Mouse (Mus musculus) embryo, embryonic 9.5 days (tissue): ENCODE measurements around the gene Smoc2.

ENCODE experiments used
- DNase-seq: peaks from one replicate; pipeline ENCODE4 v3.0.0-alpha.2; 2017; ENCODE audit errors: extremely low spot score

Smoc2 gene

DNA sequence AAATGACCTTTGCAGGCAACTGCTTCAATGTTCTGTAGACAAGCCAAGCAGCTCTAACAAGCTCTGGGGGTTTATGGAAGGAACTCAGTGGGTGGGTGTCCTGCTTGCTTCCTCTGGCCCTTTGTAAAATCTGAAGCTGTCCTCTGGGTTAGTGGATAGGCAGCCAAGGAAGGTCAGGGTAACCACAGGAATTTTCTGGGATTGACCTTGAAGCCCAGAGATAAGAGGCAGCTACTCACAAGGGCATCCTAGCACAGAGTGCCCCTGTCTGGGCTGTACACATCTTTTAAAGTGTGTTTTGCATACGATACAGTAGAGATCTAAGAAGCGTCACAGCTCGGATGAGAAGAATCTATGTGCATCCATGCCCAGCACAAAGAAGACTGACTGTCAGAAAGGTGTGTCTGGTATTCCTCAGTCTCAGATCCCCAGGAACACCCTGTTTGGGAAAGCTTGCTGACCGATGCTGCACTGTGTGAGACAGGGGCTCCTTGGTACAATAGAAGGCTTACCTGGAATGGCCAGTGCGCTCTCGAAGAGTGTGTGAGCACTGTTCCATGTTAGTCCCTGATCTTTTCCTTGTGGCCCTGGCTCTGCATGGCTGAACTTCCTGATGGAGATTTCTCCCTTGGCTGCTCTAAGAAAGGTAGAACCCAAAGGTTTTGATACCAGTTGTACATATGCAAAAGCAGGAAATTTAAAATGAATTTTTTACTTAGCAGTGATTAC lies 69.9 kb downstream of the Smoc2 start:
- no peak for DNase-seq

DNA sequence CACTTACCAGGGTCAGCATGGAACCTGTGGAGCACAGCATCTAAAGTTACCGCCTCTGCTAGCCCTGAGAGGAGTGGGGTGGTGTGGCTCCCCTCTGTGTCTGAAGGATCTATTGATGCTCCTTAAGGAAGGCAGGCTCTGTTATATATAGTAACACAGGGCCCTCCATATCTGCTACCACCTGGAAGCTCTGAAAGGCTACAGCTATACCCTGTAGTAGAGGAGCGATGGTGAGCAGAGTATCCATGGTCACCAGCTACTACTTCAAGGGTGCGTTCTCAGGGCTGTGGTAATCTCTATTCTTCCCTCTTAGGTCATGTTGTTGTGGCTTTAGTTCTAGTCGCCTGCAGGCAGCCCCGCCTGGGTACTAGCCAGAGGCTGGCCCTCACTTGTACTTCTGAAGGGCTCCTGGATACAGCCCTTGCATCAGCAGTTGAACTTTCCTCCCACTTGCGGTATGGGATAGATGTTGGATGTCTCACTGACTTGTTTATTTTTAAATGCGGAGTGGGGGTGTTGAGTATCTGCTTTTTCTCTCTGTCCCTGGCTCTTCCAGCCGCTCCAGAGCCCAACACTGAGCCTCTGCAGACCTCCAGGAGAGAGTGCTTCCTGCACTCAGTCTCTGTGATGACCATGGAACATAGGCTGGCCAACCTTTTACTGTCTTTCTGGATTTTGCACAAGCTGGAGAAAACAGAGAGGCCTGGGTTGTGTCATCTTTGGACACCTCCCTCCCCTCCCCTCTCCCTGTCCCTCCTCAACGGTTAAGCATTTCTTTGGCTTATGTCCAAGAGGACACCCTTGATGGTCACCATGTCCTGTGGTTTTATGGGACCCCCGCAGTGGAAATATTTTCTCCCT lies 74.1 kb downstream of the Smoc2 start:
- DNase-seq, result no peak

DNA sequence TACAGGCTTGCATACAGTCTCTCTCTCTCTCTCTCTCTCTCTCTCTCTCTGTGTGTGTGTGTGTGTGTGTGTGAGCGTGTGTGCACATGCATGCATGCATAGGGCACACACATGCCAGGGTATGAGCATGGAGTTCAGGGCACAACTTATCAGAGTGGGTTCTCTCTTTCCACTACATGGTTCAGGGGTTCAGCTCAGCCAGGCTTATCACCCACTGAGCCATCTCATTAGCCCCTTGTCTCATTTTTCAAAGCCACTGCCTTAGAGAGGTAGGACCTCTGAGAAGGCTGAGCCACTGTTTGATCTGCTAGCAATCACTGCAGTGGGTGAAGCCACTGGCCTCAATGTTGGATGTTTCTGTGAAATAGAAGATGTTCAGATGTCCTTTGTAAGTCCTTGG lies 82.2 kb downstream of the Smoc2 start:
- DNase-seq, result no peak

GRCm38 (mm10) chr17:14370476-14370875 lies 91.2 kb downstream of the Smoc2 start:
- no peak for DNase-seq

DNA sequence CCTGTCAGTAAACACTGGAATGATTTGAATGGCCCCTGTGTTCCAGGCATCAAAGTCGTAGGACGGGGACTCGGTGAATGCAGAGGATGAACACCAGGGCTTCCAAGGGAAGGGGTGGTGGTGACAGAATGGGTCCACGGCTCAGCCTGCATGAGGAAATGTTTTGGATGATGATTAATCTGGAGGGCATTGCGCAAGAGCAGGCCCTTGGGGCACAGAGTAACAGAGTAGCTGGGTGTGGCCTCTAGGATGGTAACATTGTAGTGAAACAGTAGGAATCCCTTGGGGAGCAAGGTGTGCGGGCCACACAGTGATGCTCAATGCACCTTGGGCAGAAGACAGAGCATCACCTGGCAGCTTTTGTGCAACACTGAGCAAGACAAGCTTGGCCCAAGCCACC lies 92.3 kb downstream of the Smoc2 start:
- DNase-seq, result no peak

- no peak for DNase-seq
Measured at GRCm38 (mm10) chr17:14372324-14373145, 93.2 kb downstream of the Smoc2 start.

DNA sequence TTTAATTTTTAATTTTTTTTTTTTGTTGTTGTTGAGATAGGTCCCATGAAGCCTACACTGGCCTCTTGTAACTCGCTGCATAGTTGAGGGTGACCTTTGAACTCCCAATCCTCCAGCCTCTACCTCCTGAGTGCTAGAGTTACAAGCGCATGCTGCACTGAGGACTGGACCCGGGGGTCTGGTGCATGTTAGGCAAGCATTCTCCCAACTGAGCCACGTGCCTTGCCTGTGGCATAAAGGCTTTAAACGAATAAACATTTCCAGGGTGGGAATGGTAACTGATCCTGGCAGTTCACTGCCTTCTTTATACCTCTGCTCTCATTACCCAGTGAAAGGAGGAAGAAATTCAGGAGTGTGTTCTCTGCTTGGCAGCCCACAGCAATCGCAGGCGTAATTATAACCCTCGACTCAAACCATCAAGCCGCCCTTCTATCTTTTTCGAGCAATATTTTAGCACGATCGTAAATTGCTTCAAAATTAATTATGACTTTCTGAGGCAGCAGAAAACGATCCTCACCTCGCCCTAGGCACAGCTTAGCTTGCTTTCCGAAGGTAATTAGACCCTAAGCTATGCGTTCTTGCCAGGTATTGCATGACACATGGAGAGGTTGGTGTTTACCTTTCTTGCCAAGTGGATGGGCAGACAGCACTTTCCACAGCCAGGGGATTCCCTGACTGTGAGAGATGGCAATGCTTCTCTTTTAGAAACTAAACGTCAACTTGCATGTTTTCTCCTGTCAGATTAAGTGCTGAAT lies 99.6 kb downstream of the Smoc2 start:
- DNase-seq, result no peak

DNA sequence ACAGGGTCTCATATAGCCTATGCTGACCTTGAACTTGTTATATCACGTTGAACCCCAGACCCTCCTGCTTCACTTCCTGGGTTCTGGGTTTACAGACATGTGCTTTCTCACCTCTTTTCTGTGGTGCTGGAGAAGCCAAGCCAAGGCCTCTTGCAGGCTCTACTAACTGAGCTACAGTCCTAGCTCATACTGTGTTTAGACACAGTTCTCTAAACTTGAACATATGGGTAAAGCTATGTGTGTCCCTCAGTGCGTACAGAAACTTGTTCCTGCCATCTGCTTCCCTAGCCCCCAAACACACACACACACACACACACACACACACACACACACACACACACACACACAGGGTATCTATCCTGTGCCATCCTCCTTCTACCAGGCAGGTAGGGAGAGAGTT lies 100.2 kb downstream of the Smoc2 start:
- DNase-seq, result no peak

DNA sequence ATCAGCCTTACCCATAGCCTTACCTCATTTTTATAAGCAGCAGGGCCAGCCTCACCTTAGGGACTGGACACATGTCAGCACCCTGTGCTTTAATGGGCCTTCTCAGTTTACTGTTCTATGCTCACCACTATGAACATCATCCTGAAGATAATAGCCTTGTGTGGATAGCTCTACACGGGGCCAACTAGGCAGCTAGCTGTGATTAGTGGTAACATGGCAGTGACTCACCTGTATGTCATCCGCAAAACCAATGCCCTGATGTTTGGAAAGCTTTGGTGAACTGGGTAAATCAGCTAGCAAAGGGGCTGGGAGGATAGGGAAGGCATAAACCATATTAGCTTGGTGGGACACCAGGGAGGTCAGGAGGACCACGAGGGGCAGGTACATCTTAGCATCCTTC lies 100.7 kb downstream of the Smoc2 start:
- DNase-seq, result no peak

DNA sequence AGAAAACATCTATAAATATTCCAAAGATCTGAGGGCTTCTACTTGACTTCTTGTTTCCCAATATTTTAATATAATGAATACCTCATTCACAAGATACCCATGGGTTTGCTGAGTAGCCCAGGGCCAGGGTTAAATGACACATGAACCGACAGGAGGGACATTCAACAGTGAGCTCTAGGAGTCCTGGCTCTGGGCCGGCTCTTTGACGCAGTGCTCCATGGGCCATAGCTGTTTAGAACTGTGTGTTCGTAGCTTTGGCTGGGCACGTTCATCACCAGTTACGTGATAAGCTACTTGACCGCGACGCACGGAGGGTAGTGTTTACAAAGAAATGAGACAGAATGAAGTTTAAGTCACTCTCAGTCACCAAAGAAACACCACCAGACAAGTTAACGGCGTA lies 101.2 kb downstream of the Smoc2 start:
- DNase-seq, result no peak

DNA sequence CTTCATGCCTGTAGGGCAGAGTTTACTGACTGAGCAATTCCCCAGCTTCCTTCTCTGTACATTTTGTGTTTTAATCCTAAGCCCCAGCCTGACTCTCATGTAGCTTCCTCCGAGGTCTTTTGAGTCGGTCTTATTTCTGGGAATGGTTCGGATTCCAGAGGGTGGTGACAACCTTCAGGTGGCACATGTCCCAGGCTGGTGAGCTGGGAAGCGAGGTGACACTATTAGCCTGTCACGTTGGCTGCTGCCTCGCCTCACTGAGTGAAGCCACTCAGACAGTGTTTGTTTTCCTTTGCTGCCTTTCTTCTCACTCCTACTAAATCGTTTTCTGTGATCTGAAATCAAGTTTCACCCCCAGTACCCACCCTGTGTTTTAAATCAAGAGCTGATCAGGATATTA lies 102.2 kb downstream of the Smoc2 start:
- DNase-seq, result no peak

GRCm38 (mm10) chr17:14383981-14384380 lies 104.7 kb downstream of the Smoc2 start:
- DNase-seq, result no peak

DNA sequence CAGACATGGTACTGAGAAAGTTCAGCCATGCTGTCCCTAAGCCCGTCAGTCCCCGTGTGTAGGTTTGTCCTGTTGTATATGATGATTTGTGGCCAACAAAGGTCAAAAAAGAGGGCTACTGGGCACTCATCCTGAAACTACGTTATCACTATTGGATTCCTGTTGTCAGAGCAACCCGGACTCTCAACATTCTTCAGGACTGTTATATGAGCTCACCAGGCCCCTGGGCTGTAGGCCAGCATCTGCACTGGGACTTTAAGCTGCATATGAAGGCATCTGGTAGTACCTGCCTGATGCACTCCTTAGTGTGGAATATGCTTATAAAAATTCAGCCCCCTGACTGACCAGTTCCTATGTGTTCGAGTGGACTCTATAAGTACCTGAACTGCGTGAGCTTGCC lies 105.7 kb downstream of the Smoc2 start:
- DNase-seq, result no peak

DNA sequence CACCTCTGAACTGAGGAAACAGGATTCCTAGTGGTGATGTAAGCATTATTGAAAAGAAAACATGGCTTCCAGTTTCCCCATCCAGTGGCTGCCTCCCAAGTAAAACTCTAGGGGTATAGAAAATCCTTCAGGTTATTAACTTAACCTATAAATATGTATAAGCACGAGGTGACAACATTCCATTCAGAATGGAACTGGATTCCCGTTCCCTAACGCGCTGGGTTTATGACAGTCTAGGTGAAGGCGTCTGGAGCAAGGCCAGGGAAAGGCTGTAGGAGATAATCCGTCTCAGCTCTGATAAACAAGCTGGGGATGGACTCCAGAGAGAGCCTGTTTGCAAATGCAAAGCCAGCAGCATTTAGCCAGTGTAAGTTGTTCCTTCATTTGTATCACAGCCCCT lies 108.0 kb downstream of the Smoc2 start:
- DNase-seq, result no peak

GRCm38 (mm10) chr17:14392443-14392842 lies 113.1 kb downstream of the Smoc2 start:
- no peak for DNase-seq

DNA sequence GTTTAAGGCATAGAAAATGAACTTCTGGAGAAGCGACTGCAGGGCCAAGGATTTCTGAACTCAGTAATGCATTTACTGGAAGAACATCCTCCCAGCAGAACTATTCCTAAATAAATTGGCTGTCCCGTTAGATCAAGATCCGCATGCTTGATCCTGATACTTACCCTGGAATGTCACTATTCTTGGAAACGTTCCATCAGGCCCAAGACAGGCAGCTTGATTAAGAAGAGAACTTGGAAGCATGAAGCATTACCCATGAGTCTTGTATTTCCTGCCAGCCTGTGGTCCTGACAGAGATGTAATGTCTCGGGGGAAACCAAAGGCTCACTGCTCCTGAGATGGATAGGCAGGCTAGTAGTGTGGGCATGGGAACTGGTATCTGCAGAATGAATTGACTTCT lies 115.6 kb downstream of the Smoc2 start:
- DNase-seq, result no peak

DNA sequence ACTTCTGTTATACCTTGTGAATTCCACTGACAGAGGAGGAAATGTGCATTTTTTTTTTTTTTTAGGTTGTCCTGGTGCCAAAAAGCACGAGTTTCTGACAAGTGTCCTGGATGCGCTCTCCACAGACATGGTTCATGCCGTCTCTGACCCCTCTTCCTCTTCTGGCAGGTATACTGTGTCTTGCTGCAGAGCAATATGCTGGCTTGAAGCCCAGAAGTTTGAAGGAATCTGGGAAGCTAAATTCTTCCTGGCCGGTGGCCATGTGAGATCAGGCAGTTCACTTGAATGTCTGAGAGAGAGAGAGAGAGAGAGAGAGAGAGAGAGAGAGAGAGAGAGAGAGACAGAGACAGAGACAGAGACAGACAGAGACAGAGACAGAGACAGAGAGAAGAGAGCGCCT lies 118.2 kb downstream of the Smoc2 start:
- no peak for DNase-seq

DNA sequence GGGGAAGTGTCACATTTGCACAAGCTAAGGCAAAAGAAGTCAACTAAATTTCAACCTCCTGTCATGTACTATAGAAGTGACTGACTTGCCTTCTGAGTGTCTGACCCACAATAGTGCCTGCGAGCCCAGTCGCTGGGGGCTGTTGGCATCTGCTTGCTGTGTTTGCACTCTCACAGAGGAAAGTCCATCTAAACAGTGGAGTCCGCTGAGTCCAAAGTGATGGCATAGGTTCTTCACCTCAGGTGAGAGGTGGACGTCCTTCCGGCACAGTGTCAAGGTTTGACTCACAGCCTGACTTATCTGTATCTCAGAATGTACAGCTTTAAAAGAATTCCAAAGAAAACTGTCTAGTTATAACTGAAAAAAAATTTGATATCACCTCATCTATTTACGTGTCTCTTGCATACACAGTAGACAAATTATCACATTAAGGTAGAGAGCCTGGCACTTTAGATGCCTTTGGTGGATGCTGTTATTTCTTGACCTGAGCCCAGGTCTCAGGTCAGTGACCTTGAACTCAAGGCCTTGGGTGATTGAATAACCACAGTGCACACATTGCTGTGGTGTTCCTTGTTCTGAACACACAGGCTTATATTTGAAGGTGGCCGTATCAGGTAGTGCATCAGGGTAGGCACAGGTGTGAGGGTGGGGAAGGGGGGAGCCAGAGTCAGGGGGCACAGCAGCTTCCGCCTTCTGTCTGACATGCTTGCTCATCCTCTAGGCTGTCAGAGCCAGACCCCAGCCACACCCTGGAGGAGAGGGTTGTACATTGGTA lies 119.5 kb downstream of the Smoc2 start:
- DNase-seq, result no peak

GRCm38 (mm10) chr17:14400960-14401359 lies 121.7 kb downstream of the Smoc2 start:
- no peak for DNase-seq

GRCm38 (mm10) chr17:14407874-14408273 lies 128.6 kb downstream of the Smoc2 start:
- DNase-seq, result no peak

GRCm38 (mm10) chr17:14412460-14412859 lies 133.2 kb downstream of the Smoc2 start:
- no peak for DNase-seq
